Mouse (Mus musculus): Measurements from ENCODE around the gene Helt.

Helt gene

DNA sequence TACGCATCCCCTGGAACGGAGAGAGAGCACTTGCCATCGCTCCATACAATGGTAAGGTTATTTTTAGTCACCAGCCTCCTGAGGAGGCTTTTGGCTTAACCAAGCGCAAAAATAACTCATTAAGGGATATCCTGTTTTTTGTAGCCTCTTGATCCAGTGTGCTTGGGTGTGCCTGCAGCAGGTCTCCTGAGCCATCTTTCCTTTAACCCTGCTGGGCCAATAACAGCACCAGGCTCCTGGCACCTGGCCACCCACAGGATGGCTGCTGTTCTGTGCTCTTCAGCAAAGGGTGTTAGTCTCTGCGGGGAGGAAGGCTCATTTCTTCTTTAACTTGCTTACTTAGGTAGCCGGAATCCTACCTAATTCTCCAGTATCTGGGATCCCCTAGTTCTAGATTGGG is 23.7 kb downstream of the Helt start:
- no peak for TF ChIP-seq GATA4 (IDR thresholded peaks at IDR 0.05; ENCODE audit: insufficient replicate concordance, low read length)

DNA sequence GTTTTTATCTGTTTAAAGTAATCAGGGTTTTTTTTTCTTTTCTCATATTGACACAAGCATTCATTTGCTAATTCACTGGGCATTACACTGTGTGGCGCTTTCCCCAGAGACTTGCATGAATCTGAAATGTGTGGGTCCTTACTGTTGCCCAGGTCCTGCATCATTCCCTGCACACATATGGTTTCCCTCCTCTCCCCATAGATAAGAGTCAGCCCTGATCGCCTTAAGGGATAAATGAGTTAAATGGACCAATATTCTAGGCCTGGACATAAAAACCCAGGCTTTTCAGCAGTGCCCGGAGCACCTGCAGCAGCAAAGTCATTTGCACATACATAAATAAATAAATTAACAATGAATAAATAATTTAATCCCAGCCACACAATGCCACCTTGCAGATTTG is 24.3 kb downstream of the Helt start:
- no peak for TF ChIP-seq GATA4 (IDR thresholded peaks at IDR 0.05; ENCODE audit: insufficient replicate concordance, low read length)

GRCm38 (mm10) chr8:46266801-46267200 is 27.7 kb downstream of the Helt start:
- no peak for TF ChIP-seq GATA4 (IDR thresholded peaks at IDR 0.05; ENCODE audit: insufficient replicate concordance, low read length)

- TF ChIP-seq GATA4 (IDR thresholded peaks at IDR 0.05; ENCODE audit: insufficient replicate concordance, low read length) = no peak
Observed at GRCm38 (mm10) chr8:46257921-46258682, 36.4 kb downstream of the Helt start.

DNA sequence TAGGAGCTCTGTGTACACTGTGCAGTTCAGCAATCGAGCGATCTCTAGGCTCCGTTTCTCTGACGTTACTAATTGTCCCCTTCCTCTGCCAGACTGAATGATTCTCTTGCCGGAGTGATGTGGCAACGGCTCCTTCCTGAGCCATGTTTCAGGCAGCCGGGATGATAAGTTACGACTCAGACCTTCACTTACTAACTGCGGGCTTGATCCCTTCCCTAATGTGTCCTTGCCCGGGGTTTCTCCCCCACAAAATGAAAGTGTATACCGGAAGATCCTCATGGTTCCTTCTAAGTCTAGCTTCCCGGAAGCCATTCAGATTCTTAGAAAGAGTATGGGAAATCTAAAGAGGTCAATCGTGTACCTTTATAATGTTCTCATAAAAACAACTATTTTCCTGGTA is 42.0 kb downstream of the Helt start:
- no peak for TF ChIP-seq GATA4 (IDR thresholded peaks at IDR 0.05; ENCODE audit: insufficient replicate concordance, low read length)

- TF ChIP-seq GATA4 (IDR thresholded peaks at IDR 0.05; ENCODE audit: insufficient replicate concordance, low read length) = no peak
Observed at GRCm38 (mm10) chr8:46251561-46251960, 42.9 kb downstream of the Helt start.

- TF ChIP-seq GATA4 (IDR thresholded peaks at IDR 0.05; ENCODE audit: insufficient replicate concordance, low read length) = no peak
Observed at GRCm38 (mm10) chr8:46246346-46246745, 48.1 kb downstream of the Helt start.

- TF ChIP-seq GATA4 (IDR thresholded peaks at IDR 0.05; ENCODE audit: insufficient replicate concordance, low read length) = no peak
Observed at GRCm38 (mm10) chr8:46242946-46243345, 51.5 kb downstream of the Helt start.

All from liver, adult (tissue).